Mouse (Mus musculus) testis, adult 2 months (tissue): ENCODE measurements around the gene Tanc1. TPM values are rescaled to one million over a fixed set of nuclear protein-coding genes. Genes with fewer than 3 reads are reported as not detected.
A peak's percentile ranks its signal among the peaks of the same experiment; 100 is the strongest.

Experiments used
- H3K27ac ChIP-seq: fragments of 200-500 bp; 2 replicates; pipeline ENCODE4 v1.5.1; 2012; ENCODE audit warnings: low read depth, low read length; ENCODE audit not compliant: control insufficient read depth, insufficient read depth
- H3K27me3 ChIP-seq: fragments of 200-500 bp; 2 replicates; pipeline ENCODE4 v1.6.1; 2012; ENCODE audit warnings: mild to moderate bottlenecking, low read length, moderate library complexity; ENCODE audit not compliant: control insufficient read depth, insufficient read depth
- H3K36me3 ChIP-seq: fragments of 200-500 bp; 2 replicates; pipeline ENCODE4 v1.6.1; 2012; ENCODE audit warnings: mild to moderate bottlenecking, low read length; ENCODE audit not compliant: control insufficient read depth, insufficient read depth
- H3K4me1 ChIP-seq: fragments of 200-500 bp; 2 replicates; pipeline ENCODE4 v1.6.1; 2012; ENCODE audit warnings: low read length; ENCODE audit not compliant: control insufficient read depth, insufficient read depth
- H3K4me3 ChIP-seq: fragments of 200-500 bp; 2 replicates; pipeline ENCODE4 v1.5.1; 2012; ENCODE audit warnings: low read depth, mild to moderate bottlenecking, low read length, moderate library complexity, mixed read lengths; ENCODE audit not compliant: control insufficient read depth
- CTCF ChIP-seq: fragments of 200-500 bp; IDR thresholded peaks from 2 replicates; pipeline ENCODE4 v1.5.1; 2012; ENCODE audit warnings: low read depth, mild to moderate bottlenecking, inconsistent platforms, low read length, moderate library complexity; ENCODE audit not compliant: control insufficient read depth, insufficient read depth, insufficient replicate concordance
- POLR2A ChIP-seq: fragments of 200-500 bp; IDR thresholded peaks from 2 replicates; pipeline ENCODE4 v1.6.1; 2012; ENCODE audit warnings: low read depth, mild to moderate bottlenecking, inconsistent platforms, low read length, moderate library complexity; ENCODE audit not compliant: control insufficient read depth
- polyA plus RNA-seq: library from polyadenylated mRNA; depleted of rRNA; stranded (reverse); fragments of >200 nt; gene quantifications from 2 replicates; pipeline ENCODE4 v1.2.3, GENCODE M21; 2012

Tanc1 gene
- polyA plus RNA-seq, 1 experiment = 7.0 TPM

DNA sequence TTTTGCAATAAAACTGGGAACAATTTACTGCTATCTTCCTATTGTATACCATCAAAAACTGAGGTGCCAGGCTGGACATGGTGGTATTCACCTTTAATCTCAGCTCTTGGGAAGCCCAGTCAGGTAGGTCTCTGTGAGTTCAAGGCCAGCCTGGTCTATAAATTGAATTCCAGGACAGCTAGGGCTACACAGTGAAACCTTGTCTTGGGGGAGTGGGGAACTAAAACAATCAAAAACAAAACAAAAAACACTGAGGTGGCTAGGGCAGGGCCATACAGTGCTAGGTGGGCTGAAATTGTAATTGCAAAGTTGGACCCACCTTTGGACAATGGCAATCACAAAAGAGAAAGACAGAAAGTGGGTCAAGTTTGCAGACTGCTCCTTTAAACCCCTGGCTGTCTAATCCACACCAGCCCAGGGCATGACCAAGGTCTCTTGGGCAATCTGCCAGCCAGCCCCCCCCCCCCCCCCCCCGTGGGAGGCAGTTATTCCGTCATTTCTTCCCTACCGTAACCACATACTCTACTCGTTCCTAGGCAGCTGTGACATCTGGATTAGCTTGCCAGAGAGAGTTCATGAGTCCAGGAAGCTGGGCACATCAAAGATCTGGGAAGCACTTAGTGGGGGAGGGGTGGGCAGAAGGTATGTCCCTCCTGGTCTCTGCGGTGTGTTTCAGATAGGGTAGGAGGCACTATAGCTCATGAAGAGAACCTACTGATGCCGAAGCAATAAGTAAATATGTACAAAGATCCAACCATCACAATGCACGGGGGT, 12.3 kb upstream of the Tanc1 start:
- no peak overlapping the region for H3K4me3 ChIP-seq
- no peaks in the 10 kb centered on the region for H3K4me1 ChIP-seq

DNA sequence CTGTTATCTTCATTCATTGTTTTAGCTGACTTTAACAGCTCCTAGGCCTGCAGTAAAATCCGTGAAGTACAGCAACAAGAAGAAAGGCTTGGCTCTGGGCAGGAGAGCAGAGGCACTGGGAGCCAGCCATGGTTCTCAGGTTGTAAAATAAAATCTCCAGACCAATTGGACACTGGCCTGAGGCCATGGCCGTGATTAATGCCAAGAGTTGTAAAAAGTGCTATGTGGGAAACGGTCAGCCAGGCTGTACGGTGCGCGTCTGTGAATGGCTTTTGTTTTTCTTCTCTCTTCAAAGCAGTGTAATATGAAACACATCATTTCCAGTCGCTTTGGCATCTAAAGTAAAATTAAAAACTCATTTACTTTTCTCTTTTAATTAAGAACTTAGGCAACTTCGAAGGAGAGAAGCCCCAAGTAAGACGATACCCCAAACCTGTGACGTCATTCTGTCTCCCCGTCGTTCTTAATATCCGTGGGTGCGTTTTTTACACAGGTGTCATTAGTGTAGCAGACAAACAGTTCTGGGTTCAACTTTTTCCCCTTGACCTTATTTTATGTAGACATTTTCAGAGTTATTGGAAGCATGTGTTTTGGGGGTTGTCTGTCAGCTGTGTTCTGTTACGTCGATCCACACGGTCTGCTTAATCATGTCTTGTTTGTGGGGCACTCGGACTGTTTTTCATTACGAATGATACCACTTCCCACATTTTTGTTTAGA, 11.6 kb upstream of the Tanc1 start:
- H3K4me3 ChIP-seq = no peak overlapping the region

More for the DNA sequence above, 12.3 kb upstream of the Tanc1 start:
- Histone ChIP-seq H3K27me3 (no peaks in the 10 kb centered on the region), H3K27ac (no peak overlapping the region), H3K36me3 (no peaks in the 10 kb centered on the region)
- TF ChIP-seq POLR2A = no peak
- no peak for TF ChIP-seq CTCF

DNA sequence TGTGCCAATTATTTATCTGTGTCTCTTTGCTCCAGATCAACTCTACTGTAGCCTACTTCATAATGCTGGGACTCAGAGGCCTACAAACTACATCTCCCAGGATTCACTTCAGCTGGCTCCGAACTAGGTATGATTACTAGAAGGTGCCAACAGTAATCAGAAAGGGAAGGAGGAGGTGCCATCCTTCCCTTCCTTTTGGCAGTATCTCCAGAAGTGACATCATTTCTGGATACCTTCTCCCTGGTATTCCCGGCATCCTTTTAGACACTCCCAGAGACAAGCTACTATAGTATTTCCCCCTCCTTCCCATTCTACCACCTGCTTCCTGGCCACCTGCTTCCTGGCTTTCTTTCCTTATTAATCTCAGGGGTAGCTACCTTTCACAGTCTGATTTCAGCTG, 10.9 kb upstream of the Tanc1 start:
- Histone ChIP-seq H3K4me3 (no peak overlapping the region), H3K36me3 (no peaks in the 10 kb centered on the region), H3K27ac (no peak overlapping the region)

More for the DNA sequence above, 11.6 kb upstream of the Tanc1 start:
- Histone ChIP-seq H3K27ac (no peak overlapping the region), H3K36me3 (no peaks in the 10 kb centered on the region), H3K27me3 (no peaks in the 10 kb centered on the region), H3K4me1 (no peaks in the 10 kb centered on the region)
- TF ChIP-seq CTCF = no peak
- no peak for TF ChIP-seq POLR2A

DNA sequence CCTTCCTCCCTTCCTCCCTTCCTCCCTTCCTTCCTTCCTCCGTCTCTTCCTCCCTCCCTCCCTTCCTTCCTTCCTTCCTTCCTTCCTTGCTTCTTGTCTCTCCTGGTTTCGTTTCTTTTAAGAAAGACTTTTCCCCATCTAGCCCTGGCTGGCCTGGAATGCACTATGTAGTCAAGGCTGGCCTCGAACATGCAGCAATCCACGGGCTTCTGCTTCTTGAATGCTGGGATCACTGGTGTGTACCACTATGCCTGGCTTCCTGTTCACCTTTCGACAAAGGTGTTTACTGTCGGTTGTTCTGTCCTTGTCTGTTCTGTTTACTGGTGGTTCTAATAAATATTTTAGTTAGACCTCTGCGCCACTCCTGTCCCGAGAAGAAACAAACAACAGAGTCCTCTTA, 10.4 kb upstream of the Tanc1 start:
- H3K36me3 ChIP-seq = no peaks in the 10 kb centered on the region
- H3K4me3 ChIP-seq = no peak overlapping the region
- no peak overlapping the region for H3K27ac ChIP-seq
- H3K4me1 ChIP-seq = no peaks in the 10 kb centered on the region
- no peaks in the 10 kb centered on the region for H3K27me3 ChIP-seq
- no peak for TF ChIP-seq CTCF
- no peak for TF ChIP-seq POLR2A

More for the DNA sequence above, 10.9 kb upstream of the Tanc1 start:
- Histone ChIP-seq H3K27me3 (no peaks in the 10 kb centered on the region), H3K4me1 (no peaks in the 10 kb centered on the region)
- no peak for TF ChIP-seq CTCF
- TF ChIP-seq POLR2A = no peak

DNA sequence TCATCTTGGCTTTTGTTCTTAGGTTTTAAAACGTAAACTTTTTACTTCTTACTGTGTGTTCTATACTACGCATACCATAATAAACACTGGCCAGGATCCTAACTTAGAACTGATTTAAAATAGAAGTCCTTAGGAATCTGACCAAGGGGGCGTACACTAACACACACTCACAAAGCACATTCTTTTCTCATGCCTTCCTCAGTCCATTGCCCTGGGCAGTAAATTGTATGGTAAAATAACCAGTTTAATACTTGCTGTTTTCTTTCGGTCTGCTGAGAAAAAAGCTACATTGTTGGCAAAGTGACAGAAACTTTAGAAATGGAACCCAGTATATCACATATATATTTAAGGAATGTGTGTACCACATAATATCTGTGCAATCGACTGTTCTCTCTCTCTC, 2.9 kb upstream of the Tanc1 start:
- no peaks in the 10 kb centered on the region for H3K36me3 ChIP-seq
- H3K4me3 ChIP-seq = no peak overlapping the region
- TF ChIP-seq POLR2A = no peak
- TF ChIP-seq CTCF = no peak
- H3K27me3 ChIP-seq = no peaks in the 10 kb centered on the region
- H3K27ac ChIP-seq = no peak overlapping the region
- peaks cover 5% of the 10 kb centered on the region for H3K4me1 ChIP-seq

DNA sequence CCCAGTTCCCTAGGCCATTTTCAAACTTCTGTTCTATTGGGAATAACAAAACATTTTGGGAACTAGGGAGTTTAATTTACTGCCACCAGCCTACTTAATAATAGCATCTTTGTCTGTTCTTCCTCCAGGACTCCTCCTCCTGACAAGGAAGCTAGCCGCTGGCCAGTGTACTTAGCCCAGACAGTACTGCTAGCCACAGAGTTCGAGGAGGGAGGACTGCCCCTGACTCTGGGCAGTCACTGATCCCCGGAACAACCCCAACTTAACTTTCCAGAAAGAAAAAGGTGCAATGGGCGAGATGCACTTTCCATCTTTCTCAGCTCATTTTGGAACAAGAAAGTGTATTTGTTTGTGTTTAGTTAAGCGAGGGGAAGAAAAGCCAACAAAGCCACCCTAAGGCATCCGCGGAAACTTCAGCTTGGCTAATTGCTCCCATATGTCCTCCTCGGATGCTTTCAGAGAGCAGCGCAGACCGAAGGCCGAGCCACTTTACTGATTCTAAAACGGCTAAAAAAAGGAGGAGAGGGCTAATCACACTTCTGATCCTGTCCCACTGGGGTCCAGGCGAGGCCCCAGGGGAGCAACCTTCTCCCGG, 529 bp upstream of the Tanc1 start:
- no peak overlapping the region for H3K27ac ChIP-seq
- peak overlapping the region; percentile 82 for H3K4me3 ChIP-seq
- no peak for TF ChIP-seq CTCF
- TF ChIP-seq POLR2A = no peak
- H3K27me3 ChIP-seq = no peaks in the 10 kb centered on the region
- H3K4me1 ChIP-seq = peaks cover 5% of the 10 kb centered on the region
- H3K36me3 ChIP-seq = no peaks in the 10 kb centered on the region
